Mouse (Mus musculus): Measurements from ENCODE around the gene Myo16.

Myo16 gene

DNA sequence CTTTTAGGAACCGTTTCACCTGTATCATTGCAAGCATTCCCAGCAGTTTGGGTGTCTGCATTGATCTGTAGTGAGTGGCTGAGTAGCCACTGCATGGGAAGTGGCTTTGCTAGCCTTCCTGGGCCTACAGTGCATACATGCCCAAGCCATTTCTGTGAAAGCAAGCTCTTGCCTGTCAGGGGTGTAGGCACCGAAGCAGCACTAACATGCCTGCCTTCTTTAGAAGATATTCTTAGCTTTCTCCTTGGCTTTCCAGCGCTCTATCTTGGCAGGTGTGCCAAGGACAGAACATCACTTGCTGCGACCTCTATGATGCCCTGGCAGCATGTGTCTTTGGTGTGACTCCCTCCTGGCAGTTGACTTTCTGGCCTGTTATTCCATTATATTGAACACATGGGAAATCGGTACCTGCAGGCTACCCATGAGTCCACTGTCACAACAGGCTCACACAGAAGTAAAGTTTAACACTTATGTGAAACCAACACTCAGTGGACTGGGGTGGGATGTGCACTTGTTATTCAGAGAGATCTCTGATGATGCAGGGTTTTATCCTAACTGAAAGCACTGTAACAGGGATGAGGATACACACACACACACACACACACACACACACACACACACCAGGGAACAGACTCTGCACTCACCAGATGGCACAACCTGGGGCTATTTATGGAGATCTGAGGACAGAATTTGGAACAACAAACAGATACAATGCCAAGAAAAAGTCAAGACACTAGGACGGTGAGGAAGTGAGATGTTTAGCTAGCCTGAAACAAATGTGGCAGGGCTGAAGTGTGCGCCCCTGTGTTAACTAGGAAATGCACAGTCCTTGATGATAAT, 21.4 kb downstream of the Myo16 start:
- DNase-seq (ENCODE audit: low read depth in 2 of 2, low spot score in 2 of 2) = no peak

DNA sequence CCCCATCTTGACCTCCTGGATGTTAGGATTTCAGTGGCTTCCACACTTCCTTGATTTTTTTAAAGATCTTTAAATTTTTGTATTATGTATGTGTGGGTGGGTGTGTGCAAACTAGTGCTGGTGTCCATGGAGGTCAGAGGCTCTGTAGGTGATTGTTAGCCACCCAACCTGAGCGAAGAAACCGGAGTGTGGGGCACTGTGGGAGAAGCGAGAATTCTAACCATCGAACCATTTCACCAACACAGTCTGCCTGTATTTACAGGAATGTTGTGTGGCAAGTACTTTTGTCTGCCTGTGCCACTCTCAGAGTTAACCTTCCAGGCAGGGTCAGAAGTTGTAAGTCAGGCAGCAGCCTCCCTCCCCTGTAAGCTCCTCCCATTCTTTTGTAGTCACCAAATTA, 22.3 kb downstream of the Myo16 start:
- no peak for DNase-seq (ENCODE audit: low read depth in 2 of 2, low spot score in 2 of 2)

DNA sequence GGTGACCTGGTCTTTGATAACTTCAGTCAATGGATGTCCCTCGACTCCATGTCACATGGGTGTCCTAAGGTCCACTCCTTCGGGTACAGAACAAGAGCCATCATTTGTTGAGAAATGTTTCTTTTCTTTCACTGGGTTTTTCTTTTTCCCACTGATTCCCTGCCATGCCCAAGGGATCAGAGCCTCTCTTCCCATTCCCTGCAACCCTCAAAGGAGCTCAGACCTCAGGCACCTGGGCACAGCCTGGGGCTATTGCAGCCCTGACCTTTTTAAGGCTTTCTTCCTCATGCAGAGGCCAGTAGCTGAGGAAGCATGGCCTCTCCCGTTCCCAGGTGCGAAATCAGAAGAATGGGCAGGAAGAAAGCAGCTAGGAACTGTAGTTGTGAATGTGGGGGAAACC, 23.4 kb downstream of the Myo16 start:
- DNase-seq (ENCODE audit: low read depth in 2 of 2, low spot score in 2 of 2) = no peak

DNA sequence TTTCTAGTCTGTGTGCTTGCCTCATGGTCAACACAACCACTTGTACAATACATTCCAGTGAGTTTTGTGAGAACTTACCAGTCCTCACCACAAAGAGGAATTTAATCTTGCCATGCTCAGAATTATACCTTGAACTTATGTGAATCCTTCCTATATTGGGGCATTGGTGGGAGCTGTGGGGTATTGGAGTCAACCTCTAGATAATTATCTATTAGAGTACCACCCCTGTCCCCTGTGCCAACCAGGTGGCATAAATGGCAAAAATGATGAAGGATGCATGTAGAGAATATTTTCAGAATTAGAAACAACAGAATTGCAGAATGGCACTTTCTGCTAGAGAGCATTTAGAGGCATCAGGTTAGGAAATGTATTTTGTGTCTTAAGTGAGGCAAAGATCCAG, 25.3 kb downstream of the Myo16 start:
- DNase-seq (ENCODE audit: low read depth in 2 of 2, low spot score in 2 of 2) = no peak

DNA sequence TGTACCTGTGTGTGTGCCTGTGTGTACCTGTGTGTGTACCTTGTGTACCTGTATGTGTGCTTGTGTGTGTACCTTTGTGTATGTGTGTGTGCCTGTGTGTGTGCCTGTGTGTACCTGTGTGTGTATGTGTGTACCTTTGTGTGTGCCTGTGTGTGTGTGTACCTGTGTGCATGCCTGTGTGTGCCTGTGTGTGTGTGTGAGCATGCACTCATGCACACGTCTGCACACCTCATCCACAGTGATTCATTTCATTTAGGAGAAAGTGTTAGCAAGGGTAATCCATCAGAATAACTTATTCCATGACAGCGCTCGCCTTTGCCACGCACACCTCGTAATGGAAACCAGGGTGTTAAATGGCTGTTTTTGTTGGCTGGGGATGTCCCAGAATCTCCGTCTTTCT, 36.9 kb downstream of the Myo16 start:
- DNase-seq (ENCODE audit: low read depth in 2 of 2, low spot score in 2 of 2) = no peak

DNA sequence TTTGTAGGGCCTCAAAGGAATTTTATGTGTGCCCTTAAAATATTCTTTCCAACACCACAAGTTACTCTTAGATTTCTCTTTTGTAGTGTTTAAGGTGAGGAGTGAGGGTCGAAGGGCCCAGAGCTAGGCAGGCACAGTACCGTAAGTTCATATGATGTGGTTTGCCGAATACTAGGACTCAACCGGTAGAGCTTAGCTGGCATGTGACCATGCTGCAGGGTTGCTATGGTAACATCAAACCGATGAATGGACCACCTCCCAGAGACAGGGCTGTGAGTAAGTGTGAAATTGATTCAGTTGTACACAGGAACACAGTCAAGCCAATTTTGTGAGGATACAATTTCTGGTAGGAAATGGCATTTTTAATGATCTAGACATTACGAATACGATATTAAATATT, 44.5 kb downstream of the Myo16 start:
- DNase-seq (ENCODE audit: low read depth in 2 of 2, low spot score in 2 of 2) = no peak

DNA sequence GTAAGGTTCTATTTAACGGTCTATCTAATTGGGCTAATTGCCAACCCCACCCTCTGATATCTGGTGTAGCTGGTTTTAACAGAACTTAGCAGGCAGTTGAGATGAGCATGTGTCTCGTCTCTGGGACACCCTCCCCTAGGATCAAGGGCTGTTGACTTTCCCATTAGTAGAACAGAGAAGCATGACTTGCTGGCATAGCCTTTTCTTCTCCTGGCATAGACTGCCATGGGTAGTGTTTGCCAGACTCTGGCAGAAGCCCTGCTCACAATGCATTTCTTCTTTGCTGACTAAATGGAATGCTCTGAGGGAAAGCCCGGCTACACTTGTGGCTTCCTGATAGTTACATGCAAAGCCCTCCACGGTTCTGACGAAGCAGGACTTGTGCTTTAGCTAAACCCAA, 45.6 kb downstream of the Myo16 start:
- no peak for DNase-seq (ENCODE audit: low read depth in 2 of 2, low spot score in 2 of 2)

DNA sequence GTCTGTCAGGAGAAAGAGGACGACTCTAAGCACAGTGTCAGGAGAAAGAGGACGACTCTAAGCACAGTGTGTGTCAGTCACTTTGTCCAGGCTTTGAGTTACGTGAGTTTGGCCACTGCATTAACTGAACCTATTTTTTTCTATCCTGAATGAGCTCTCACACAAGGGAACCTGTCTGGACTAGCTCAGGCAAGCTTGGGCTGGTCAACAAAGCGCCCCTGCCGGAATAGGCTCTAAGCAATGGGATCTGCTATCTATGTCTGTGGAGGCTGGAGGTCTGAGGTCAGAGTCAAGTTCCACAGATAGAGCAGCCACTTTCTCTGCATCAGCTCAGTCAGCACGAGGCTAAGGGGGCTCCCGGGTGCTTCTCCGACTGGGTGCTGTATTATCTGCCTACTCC, 46.3 kb downstream of the Myo16 start:
- DNase-seq (ENCODE audit: low read depth in 2 of 2, low spot score in 2 of 2) = no peak

DNA sequence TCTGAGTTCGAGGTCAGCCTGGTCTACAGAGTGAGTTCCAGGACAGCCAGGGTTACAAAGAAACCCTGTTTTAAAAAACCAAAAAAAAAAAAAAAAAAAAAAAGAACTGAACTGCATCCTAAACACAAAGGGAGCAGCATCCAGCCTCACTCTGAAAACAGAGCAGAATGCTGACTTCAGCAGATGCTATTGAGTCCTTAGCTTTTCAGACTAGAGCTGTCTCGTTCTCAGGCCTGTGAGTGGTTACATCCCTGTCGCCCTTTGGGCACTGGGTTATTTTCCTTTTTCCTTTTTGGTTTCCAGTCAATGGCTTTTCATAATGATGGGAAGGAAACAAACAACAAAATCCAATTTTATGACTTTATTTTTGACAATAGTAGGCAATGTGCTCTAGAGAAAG, 61.3 kb downstream of the Myo16 start:
- DNase-seq (ENCODE audit: low read depth in 2 of 2, low spot score in 2 of 2) = no peak

DNA sequence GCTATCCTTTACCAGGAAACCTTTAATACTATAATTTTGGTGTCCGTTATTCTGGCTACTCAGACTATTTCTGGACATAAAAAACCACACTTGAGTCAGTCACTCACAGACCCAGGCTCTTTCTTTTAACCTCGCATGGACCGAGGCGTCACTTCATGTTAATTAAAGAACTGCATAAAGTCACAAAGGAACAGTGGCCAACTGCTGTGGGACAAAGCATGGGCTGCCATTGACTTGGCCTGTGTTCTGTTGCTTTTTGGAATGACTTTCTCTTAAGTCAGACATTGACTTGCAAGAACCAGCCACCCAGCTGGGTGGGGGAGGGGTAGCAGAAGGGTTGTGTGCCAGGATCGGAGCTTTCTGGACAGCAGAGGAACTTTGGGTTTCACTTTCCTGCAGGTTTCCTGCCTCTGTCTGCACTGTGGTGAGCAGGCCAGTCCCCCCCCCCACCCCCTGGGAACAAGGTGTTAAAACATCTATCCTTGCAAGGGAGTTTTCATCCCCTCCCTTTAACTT, 66.1 kb downstream of the Myo16 start:
- no peak for DNase-seq (ENCODE audit: low read depth in 2 of 2, low spot score in 2 of 2)

DNA sequence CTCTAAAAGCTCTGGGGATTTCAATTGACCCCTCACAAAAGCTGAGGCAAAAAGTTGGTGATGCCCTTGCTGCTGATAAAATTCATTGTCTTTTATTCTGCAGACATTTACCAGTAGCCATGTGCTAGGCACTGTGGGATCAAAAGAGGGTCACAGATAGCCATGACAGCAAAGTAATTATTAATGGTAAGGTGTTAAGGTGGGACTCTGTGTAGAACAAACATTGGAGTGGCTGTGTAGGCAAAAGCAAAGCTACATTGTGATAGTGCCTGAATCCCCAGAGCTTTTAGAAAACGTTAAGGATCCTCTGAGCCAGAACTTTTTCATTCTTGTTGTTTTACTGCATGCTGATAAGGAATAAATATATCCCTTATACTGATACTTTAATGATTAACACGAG, 69.1 kb downstream of the Myo16 start:
- no peak for DNase-seq (ENCODE audit: low read depth in 2 of 2, low spot score in 2 of 2)

DNA sequence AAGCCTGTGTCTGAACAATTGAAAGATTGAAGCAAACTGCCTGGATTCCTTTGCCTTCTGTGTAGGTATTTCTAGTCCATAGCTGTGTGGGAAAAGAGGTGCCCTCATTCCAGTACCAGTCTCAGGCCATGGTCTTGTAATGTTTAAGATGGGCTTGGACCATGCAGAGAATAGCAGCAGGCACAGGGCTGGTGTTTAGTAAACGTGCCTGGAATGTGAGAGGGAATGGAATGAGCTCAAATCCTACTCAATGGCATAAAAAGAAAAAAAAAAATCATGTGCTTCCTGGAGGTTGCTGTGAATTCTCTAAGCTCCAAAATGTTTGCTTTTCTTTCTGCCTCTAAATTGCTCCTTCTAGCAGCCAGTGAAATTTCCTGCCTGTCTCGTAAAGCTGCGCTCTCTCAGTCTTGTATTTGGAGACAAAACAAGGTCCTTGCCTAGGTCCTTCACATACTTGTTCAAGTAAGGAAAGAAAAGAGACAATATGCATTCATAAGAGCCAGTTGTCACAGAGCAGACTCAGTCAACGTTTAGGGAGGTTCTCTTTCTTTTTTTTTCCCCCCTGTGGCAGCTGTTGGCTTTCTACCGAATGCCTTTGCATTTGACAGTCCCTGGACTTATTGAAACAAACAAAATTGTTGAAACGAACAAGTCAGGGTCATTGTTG, 70.0 kb downstream of the Myo16 start:
- DNase-seq (ENCODE audit: low read depth in 2 of 2, low spot score in 2 of 2) = no peak

DNA sequence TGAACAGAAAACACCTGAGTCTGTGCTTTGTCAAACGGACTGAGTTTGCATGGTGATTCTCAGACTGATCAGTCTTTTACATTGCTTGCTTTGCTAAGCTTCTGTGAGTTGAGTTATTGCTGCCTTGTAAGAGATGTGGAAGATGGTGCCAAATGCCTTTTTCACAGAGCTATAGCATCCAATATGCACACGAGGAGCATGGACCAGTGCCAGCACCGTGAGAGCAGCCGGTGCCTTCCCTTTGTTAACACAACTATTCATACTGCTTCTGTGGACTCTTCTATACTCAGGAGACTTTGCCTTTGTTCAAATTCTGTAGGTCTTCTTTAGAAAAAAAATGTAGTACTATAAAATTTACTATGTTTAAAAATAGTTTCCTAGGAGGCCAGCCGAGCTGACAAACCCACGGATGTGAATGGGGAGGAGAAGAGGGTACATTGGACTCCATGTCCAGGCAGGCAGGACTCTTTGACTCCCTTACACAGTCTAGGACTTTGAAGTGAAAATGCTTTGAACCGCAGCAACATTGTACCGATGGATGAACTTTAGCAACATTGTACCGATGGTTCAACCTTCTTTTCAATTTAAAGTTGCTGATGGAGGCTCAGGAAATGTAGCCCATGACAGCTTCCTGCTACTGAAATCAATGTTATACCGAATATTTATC, 70.7 kb downstream of the Myo16 start:
- DNase-seq (ENCODE audit: low read depth in 2 of 2, low spot score in 2 of 2) = no peak

DNA sequence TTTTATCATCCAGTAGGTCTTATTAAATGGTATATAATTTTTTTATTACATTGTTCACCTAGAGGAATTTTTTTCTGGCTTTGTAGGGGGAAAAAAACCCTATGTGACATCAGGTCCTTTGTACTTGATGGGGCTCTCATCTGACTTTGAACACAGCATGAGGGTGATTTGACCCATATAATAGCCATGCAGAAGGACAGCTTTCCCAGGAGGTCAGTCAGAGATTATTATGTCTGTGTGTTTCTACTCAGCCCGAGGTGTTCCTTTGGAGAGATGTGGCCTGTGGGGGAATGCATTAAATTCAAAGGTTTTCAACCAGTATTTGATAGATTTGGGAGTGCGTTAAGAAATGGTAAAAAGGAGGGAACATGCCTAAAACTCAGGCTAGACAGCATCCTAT, 71.3 kb downstream of the Myo16 start:
- DNase-seq (ENCODE audit: low read depth in 2 of 2, low spot score in 2 of 2) = no peak

DNA sequence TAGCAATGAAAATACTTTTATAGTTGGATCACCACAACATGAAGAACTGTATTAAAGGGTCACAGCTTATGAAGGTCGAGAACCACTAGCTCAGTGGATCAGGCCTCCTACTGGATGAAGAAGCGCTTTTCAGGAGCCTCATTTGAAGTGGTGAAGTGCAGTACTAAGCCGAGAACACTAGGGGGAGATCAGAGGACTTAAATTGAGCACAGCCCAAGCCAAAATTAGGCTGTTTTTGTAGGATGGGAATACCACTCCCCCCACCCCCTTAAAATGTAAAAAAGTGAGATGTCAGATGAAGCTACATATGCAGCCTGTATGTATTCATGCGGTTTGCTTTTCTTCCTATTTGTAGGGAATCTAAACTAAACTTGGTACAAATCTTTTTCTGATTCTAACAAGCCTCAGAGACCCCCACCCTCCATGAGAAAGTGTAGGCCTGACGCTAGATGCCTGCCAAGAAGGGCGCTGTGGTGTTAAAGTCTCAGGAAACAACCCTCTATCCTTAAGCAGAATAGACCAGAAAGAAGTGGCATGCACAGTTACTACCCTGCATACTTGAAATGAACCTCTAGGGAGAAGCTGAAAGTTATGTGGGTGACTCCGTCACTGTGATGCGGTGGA, 77.1 kb downstream of the Myo16 start:
- DNase-seq (ENCODE audit: low read depth in 2 of 2, low spot score in 2 of 2) = no peak

DNA sequence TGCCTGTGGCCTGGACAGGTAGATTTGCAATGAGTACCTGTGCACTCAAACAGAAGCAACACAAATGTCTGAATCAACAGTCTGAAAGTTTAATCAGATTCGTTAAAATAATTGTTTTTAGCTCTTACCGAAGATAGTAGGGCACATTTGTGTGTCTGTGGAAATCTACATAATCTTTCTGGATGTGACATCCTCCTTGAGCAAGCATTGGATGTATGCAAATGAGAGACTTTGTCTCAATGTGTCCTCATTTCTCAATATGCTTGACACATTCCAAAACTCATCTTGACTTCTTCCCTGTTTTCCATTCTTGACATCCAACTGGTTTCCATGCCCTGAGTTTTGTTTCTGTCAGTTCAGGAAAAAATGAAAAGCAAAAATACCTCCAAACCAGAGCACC, 80.8 kb downstream of the Myo16 start:
- no peak for DNase-seq (ENCODE audit: low read depth in 2 of 2, low spot score in 2 of 2)

DNA sequence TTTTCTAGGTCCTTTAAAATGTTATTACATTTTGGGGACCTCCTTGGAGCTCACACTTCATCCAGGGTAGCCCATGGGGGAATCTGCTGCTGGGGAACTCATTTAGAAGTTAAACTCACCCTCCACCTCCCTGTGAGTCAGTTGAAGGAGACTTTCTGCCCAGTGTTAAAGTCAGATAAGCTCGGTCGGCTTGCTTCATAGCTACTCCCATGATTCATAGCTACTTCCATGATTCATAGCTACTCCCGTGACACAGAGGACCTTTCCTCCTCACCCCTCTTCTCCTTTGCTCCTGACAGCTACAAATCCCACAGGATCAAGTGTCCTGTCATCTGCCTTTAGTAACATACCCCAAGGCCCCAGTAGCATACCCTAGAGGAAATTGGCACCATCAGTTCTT, 89.6 kb downstream of the Myo16 start:
- DNase-seq (ENCODE audit: low read depth in 2 of 2, low spot score in 2 of 2) = no peak

DNA sequence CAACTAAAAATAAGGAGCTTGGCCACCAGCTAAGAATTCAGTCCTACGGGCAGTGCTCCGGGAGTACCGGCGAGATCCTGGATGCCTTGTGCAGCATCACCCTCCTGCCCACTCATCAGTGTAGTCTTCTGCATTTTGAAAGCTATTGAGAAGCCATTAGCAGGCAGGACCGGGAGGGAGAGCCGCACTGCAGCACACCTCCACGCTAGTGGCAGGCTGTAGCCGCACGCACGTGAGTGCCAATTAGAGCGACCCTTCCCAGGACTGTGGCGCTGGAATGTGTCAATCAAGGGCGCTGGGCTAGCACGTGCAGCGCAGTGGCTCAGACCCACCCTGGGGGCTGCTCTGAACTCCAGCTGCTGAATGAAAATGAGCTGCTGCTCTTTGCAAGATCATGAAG, 95.4 kb downstream of the Myo16 start:
- no peak for DNase-seq (ENCODE audit: low read depth in 2 of 2, low spot score in 2 of 2)

DNA sequence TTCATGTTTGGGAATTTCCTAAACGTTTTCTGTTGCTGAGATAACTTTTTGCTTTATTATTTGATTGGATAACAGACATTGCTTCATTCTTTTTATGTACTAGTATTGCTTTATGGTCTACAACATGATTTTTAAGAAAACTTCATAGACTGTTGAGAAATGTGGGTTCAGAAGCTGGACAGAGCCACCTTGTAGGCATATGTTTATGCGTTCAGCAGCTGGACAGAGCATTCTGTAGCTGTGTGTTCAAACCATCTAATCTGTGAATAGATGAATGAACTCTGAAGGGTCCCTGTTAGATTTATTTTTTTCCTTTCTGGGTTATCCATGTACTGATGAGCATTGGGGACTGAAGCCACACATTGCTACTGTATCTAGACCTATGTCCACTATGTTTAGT, 102.0 kb downstream of the Myo16 start:
- no peak for DNase-seq (ENCODE audit: low read depth in 2 of 2, low spot score in 2 of 2)

DNA sequence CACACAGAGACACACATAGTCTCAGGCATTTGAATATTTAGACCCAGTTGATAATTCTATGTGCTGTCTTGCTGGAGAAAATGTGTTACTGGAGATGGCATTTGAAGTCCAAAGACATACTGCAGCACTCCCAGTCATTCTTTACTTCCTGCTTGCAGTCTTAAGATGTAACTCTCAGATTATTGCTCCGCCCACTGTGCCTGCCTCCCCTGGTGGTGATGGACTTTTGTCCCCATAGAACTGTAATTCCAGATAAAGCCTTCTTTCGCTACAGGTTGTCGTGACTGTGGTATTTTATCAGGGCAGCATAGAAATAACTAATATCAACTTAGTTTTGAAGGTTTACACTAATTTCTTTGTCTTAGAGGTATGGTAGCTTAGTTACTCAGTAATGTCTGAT, 102.9 kb downstream of the Myo16 start:
- no peak for DNase-seq (ENCODE audit: low read depth in 2 of 2, low spot score in 2 of 2)

DNA sequence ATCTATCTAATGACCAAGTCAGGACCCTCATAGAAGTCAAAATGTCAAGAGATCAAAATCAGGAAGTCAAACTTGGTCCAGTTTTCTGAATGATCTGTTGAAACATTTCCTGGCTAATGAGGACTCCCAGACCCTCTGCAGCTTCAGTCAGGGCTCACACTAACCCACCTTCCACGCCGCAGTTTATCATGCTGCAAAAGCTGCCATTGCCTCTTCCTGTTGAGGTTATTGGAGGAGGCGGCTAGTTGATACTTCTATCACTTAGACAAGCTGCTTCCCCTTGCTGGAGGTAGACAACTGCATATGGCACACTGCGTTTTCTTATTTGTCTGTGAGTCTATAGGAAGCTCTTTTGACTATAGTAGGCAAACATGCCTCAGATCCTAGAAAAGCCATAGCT, 116.4 kb downstream of the Myo16 start:
- no peak for DNase-seq (ENCODE audit: low read depth in 2 of 2, low spot score in 2 of 2)

DNA sequence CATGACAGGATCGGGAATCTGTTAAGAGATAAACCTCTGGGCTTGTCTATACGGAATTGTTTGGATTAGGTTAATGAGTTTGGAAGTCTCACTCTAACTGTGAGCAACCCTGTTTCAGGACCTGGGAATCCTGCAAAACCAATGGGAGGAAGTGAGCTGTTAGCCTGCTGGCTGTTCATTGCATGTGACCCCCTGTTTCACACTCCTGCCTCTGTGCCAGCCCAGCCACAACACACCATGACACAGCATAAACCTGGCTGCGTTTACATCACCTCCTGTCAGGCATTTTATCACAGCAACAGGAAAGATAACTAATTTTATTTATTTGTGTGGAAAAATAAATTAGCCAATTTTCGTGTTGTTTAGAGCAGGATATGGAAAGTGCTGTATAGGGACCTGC, 138.9 kb downstream of the Myo16 start:
- no peak for DNase-seq (ENCODE audit: low read depth in 2 of 2, low spot score in 2 of 2)

Data from CD8-positive naive resting alpha-beta T cell, adult 2 months (primary cell).